Mouse (Mus musculus) heart, adult 11 months (tissue): ENCODE results near the gene Abhd12.
"Not testable (repeated sequence)": the region's sequence is repeated elsewhere in the genome, so short reads cannot be mapped to it uniquely, and the experiment has no call there.

ENCODE experiments used
- DNase-seq: peaks from one replicate; pipeline ENCODE4 v3.0.0; 2022

Gene Abhd12

DNA sequence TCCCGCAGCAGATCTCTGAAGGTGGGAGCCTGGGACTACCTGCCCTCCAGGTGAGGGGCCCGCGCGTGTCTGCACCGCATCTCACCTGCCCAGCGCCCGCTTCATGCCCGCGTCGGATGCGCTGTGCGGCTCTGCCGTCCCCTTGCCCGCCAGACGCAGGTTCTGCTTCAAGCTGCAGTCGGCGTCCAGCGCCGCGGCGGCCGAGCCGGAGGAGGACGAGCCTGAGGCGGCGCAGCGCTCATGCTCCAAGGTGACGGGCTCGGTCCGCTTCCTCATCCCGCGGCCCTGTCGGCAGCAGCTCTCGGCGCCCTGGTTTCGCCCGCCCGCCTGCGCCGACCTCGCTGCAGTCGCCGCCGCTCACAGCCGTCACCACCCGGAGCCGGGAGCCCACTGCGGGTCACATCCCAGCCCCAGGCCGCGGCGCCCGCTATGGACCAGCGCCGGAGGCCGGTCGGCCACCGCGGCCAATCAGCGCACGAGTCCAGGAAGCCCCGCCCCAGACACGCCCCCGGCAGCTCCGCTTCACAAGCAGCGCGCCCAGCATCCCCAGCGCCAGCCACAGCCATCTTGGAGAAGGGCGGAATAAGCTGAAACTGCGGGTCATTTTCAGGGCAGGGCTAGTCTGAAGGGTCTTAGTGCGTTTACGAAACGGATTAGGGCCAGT, at the start of gene Abhd12:
Gene Abhd12 (minus strand): TSS at position 470 of the 664 bp plus-strand sequence.
- peak; percentile 100 for DNase-seq

DNA sequence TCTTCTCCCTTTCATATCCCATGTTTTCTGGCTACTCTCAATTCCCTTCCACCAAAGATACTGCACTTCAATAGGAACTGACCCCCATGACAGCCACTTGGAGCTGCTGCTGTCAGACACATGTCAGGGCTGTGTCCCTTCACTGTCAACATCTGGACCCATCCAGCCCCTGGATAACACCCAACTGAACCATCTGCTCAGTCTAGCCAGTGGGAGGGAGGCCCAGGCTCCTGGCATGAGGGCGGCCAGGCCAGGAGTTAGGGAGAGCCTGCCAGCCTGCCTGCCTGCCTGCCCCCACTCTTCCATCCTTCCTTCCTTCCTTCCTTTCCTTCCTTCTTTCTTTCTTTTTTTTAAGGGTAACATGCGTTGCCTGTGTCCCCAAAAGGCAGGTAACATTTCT, 46.7 kb upstream of the Abhd12 start:
- no peak for DNase-seq

DNA sequence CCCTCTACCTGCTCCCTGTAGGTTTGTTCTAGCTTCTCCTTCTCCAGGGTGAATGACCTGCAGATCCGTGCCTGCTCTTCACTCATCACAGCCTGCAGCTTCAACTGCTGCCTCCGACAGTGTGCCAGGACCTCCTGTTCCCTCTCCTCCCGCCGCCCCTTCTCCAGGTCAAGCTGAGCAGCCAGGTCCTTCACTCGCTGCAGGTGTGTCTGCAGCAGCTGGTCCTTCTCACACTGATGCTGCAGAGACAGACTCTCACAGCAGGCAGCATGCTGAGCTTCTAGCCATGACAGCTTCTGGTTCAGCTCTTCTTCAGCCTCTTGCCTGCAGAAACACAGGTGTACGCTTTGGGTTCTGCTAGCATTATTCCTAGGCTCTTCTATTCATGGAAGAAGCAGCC, 45.5 kb upstream of the Abhd12 start:
- no peak for DNase-seq

DNA sequence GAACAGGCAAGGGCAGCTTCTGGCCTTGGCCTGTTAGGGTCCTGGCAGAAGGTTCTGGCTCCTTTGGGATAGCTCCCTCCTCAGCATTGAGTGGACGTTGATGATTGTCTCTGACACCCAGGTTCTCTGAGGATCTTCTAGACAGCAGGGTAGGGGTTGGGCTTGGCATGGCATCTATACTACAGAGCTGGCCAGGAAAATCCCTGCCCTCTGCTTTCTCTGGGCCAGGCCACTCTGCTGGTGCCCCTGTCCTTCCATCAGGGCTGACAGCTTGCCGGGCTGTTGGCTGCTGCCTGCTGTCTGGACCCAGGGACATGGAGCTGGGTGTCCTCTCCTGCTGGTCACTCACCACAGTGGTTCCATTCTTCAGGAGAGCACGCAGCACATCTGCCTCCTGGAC, 45.1 kb upstream of the Abhd12 start:
- DNase-seq = no peak

DNA sequence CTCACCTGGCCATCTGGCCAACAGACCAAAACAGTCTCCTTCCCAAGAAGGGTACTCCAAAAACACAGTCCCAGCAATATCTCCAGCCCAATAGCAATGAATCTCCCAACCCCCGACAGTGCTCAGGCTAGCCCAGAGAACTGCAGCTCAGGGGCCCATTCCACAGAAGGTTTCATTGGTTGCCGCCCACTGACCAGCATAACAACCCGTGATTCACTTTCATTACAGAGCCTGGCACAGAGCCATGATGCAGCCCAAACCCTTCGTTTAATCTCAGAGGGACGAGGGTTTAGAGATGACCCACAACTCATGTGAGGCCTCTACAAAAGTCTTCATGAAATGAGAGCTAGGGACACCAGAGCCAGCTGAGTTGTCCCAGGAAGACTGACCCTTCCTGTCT, 44.2 kb upstream of the Abhd12 start:
- no peak for DNase-seq

DNA sequence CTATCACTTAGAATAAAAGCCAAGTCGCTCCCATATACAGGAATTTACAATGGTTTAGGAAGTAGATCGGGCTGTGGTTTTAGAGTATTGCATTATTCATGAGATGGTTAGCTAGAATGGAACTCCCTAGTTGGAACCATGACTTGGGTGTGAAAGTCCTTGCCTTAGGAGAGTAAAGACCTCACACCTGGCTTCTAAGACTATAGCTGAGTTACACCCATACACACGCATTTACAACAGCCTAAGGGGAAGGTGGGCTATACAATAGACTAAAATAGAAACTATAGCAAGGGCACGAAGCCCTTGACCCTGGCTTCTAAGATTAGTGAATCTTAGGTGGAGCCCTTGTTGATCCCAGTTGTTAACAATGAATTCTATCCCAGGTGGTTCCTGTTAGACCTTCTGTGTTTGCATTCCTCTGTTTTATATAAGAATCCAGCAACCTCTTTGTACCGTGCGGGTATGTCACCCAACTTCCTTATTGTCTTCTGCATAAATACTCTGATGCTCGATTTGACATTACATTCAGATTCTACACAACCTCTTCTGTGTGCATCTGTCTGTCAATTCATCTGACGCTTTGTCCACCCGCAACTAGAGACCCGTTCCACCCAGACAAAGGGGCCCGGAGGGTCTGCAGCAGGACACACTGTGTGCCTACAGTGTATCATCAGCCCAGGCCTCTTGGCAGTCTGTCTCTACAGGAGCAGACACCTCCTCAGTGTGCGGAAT, 43.5 kb upstream of the Abhd12 start:
- not testable (repeated sequence) for DNase-seq

DNA sequence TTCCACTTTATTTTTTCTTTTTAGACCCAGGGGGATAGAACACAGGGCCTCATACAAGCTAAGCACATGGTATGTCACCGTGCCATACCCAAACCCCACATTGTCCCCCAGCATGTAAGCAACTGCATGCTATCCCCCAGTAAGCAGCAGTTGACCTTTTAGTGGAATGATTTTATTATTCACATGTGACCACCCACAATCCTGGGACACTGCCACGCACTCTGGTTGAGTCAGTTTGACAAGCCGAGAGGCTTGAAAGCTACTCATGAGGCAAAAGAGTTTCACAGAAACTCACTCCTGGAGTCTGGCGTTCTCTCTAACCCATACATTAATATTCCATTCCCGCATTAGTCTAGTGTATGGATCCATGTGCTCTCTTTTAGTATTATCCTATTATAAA, 42.8 kb upstream of the Abhd12 start:
- DNase-seq = not testable (repeated sequence)

DNA sequence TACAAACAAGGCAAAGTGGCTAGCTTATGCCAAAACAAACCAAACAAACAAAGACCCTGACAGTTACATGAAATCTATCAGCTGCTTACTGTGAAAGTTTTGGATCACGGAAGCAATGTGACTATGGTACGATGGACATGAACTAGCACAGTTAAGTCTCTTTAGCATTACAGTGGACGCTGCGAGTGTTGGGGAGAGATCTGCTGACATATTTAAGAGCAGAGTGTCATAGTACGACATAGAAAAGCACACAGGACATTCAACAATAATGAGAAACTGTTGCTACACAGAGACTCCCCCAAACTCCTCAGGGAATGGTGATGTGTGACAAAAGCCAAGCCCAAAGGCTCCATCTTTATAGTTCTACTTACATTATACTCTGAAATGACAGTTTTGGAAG, 39.5 kb upstream of the Abhd12 start:
- DNase-seq = no peak

DNA sequence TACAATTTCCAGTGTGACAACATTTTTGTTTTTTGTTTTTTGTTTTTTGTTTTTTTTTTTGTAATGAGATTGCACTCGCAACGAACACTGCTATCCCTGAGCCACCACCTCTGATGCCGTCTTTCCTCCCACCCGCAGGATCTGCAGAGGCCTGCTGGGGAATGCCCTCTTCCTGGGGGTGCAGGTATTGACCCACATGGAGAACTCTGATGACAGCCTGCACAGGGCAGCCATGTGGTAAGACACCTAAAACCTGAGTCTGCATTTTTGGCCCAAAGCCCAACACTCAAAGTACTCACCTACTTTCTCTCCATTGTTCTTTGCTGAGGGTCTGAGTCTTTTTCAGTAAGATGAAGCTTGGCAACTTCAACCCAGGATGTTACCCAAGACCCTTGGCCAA, 30.1 kb upstream of the Abhd12 start:
- DNase-seq = peak; percentile 57

DNA sequence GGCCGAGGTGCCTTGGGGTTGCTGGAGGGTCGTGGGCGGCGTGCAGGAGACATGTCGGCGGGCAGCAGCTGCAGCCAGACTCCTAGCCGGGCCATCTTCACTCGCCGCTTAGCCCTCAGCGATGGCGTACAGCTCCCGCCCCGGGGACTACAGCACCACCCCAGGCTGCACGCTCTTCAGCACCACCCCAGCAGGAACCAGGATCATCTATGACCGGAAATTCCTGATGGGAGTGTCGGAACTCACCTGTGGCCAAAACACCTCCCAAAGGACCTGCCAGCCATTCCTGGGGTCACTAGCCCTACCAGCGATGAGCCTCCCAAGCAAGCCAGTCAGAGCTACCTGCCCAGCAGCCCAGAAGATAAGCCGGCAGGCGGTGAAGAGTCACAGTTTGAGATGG, 28.9 kb upstream of the Abhd12 start:
- DNase-seq = peak; percentile 82

DNA sequence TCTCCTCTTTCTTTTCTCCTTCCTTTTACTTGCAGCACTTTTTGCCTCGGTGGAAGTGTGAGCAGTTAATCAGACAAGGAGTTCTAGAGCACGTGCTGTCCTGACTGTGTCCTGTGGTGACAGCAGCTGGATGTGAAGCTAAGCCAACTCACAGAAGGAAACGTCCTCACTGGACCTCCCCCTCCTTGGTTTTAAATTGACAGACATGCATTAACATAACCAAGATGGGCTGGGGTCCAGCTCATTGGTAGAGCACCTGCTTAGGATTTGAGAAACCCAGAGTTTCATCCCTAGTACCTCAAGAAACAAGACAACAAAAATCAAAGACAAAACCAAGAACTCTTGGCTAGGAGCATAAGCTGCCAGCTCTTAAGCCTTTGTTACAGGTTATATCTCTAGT, 26.3 kb upstream of the Abhd12 start:
- DNase-seq = peak; percentile 42

DNA sequence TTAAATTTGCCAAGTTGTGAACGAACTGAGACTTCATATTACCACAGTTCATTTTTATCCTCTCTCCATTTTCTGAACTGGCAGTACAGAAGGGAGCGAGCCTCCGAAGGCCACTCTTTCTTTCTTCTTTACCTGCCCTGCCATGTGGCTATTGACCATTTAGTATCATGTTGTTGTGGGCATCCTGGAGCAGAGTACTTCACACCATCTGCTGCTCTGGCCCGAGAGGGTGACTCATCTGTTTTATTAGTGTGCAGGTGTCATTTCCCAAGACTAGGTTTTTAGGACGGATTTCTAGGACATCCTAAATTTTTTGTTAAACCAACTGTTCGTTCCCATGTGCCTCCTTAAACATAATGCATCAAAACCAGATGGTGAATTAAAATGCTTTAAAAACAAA, 24.6 kb upstream of the Abhd12 start:
- DNase-seq = no peak

DNA sequence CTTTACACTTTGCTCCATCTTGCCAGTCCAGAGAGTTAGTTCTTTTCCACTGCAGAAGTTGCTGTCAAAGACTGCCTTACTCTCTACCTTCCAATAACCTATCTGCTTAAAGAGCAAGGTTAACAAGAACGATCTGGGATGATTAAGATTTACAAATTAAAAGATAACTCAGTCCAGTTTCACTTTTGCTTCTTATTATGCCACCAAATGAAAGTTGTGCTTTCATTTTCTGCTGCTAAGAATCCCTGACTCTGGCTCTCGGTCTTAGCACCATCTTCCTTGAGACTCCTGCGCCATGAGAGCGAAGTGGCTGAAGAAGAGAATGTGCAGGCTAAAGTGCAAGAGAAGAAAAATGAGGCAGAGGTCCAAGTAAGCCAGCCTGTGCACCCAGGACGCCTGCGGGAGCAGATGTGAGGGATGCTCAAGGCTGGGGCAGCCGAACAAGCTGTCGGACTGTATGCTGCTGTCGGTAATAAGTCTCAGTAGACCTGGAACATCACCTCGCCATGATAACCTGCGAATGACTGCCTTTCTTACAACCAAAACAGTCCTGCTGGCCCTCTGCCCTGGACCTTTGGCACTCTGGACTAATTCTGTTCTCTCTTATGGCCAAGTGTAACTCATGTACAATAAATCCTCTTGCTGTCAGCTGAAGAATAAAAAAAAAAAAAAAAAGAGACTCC, 22.6 kb upstream of the Abhd12 start:
- DNase-seq = peak; percentile 81

DNA sequence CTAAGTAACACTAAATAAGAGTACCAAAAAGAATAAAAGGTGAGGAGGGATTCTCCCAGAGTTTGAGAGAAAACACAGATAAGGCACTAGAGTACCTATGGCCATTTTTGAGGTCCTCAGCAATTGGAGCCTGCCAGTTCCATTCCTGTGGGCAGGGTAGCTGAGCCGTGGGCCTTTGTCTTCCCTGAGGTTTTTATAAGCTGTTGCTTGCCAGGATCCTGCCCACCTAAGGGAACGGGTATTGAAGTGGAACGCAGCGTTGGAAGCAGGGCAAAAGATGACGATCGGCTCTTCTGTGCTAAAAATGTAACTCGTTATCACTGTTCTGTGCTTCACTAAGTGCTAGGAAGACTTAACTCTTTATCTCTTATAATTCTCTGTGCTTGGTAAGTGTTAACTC, 19.0 kb upstream of the Abhd12 start:
- peak; percentile 57 for DNase-seq

DNA sequence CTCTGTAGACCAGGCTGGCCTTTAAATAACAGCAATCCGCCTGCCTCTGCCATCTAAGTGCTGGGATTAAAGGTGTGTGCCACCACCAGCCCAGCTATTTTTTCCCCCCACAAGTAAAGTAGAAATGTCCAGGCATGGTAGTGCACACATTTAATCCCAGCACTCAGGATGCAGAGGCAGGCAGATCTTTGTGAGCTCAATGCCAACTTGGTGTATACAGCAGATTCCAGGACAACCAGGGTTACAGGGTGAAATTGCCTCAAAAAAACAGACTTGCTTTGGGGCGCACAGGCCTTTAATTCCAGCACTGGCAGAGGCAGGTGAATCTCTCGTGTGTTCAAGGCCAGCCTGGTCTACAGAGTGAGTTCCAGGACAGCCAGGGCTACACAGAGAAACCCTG, 18.5 kb upstream of the Abhd12 start:
- DNase-seq = peak; percentile 53

DNA sequence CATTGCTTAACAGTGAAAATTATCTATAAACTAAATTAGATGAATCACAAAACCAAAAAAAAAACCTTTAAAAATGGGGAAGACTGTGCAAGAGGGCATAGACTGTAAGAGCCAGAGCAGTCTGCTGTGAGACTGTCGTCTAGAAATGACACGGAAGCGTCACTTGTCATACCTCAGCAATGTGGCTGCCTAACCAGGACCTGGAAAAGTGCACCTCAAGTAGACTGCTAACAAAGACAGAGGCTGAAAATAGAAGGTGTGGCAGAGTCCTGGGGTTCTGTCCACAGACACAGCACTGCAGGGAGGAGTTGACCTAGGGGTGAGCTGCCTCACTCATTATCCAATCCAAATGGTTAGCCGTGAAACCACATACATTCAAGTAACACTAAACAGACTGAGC, 17.6 kb upstream of the Abhd12 start:
- peak; percentile 78 for DNase-seq

DNA sequence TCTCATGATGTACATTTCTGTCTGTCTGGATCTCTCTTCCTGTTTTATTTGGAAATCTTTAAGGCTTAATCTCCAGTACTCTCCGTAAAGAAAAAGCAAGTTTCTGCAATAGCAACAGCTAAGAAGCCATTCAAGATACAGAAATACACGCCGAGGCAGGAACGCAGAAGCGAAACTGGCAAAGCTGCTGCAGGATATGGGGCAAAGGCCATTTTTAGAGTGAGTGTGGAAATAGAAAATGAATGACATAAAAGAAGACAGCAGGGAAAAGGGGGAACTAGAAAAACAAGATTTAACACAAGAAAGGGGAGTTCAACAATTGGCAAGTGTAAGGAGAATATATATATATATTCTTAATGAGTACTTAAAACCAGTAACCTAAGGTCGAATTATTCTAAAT, 17.2 kb upstream of the Abhd12 start:
- peak; percentile 90 for DNase-seq

DNA sequence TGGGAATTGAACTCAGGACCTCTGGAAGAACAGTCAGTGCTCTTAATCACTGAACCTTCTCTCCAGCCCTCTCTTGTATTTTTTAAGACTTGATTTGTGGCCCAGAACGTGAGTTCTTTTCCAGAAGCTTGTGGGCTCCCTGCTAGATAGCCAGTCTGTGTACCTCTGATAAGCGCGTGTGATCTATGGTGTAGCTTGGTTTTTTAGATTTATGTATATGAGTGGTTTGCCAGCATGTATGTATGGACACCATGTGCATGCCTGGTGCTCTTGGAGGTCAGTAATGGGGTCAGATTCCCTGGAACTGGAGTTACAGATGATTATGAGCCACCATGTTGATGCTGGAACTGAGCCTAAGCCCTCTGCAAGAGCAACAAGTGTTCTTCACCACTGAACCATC, 16.0 kb upstream of the Abhd12 start:
- peak; percentile 72 for DNase-seq

DNA sequence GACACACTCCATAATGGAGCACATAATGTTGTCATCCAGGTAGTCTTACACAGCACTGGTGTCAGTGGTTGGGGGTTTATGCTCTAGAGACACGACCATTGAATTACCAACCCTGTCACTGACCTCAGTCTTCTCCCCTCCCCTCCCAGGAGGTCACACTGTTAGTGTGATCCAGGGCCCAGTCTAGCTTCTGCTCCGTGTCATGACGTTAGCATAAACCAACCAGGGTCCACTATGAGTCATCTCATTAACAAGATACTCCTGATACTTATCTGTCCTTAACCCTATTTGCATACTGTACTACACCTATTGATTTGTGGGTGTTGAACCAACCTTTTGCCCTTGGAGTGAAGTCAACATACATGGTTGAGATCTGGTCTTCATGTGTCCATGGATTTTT, 14.2 kb upstream of the Abhd12 start:
- DNase-seq = peak; percentile 78

DNA sequence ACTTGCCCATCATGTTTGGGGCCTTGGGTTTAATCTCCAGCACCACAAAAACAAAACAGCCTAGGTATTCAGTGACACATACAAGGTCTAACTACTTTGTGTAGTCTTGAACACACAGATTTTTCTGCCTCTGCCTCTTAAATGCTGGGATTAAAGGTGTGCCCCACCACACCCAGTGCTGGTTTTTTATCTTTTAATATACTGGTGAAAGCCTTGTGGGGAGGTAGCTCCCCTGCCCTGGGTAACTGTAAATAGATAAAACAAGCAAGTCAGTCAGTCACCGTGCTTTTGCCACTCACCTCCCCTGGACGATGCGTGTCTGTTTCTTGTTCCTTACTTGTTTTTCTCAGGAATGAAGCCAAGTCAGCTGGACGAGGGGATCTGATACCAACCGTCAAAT, 11.2 kb upstream of the Abhd12 start:
- peak; percentile 59 for DNase-seq

DNA sequence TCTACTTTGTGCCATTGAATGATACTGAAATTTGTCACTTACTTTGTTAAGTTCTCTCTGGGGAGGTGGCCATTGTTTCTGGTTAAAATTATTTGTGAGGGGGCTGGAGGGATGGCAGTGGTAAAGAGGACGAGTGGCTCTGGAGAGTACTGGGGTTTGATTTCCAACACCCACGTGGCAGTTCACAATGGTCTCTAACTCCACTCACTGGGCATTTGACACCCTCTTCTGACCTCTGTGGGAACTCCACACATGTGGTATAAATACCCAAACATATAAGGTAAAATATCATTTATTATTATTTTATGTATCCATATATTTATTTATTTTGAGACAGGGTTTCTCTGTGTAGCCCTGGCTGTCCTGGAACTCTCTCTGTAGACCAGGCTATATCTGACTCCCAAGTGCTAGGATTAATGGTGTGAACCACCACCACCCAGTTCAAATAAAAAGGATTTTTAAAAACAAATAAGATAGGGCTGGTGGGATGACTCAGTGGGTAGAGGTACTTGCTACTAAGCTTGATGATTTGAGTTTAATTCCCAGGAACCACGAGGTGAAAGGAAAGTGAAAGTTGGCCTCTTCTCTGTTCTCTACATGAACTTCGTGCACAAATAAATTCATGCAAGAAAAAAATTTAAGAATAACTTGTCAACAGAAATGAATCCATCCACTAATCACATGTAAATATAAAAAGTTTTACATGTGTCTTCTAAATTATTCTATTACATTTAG, 10.4 kb upstream of the Abhd12 start:
- DNase-seq = peak; percentile 54

DNA sequence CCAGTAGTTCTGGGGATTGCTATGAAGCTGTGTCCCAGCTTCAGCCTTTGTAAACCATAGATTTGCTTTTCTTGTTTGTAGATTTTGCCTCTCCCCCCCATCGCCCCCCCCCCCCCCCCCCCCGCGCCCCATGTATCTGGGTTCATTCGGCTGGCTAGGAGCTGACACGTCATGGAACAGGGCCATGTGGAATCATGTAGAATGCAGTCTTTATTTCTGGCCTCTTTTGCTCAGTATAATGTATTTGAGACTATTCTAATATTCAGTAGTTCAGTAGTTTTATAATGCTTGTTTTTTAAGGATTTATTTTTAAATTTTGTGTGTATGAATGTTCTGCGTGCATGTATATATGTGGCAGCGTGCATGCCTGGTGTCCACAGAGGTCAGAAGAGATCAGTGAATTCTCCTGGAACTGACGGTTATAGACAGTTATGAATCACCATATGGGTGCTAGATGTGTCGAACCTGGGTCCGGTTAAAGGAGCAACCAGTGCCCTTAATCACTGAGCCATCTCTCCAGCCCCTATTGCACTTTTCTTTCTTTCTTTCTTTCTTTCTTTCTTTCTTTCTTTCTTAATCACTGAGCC, 5.8 kb upstream of the Abhd12 start:
- no peak for DNase-seq

DNA sequence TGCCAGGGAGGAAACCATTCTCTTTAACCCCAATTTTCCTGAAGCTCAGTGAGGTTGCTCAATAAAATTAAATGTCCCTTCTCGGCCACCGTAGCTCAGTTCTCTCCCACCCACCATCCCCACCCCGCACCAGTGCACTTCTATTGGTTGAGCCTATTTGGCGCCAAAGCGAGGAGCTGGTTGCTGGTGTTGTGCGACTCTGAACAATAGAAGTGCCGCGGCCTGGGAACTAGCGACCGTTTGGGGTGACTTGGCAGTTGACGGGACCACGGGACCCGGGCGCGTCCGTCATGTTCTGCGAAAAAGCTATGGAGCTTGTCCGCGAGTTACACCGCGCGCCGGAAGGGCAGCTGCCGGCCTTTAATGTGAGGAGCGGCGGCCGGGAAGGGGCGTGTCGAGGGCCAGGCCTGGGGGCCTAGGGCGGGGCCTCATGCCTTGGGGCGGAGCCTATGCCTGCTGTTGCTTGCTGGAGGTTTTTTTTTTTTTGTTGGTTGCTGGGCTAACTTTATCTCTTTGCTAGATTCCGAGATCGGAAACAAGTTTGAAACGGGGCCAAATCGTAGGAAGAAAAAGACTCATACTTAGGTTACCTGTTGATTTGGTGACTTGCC, 5.0 kb upstream of the Abhd12 start:
- peak; percentile 100 for DNase-seq
